Mouse (Mus musculus) heart, postnatal 14 days (tissue): Measurements from ENCODE around the gene Bdnf. TPM values are rescaled to one million over a fixed set of nuclear protein-coding genes. Genes with fewer than 3 reads are reported as not detected.
A peak's percentile ranks its signal among the peaks of the same experiment; 100 is the strongest.

Source experiments
- DNase-seq, 2 experiments: peaks; one replicate each; pipeline ENCODE4 v3.0.0; 2021 to 2022
- intact Hi-C: fragments of 180-260 bp; cut with DNase I; formaldehyde crosslinking; loops from one replicate; pipeline ENCODE4 v1.15.1; 2025
- long read RNA-seq, 2 experiments: library from polyadenylated mRNA; stranded (forward); transcript quantifications; one replicate each; pipeline ENCODE4 v2.0.0; 2021
- total RNA-seq, 2 experiments: library from RNA; stranded (reverse); gene quantifications; 2 replicates each; pipeline ENCODE4 v1.2.3; 2021

Bdnf gene
- total RNA-seq, result 1 to 10 TPM; 2.2 to 2.5 TPM
- long read RNA-seq, experiment 1, transcript Bdnf-205 (2 exons, 3,973 nt), result major isoform, 7 of 7 reads
- long read RNA-seq, experiment 1, partial matches to known transcripts, result 0 of 7 reads
- long read RNA-seq, experiment 1, other reads (novel, unspliced or antisense), result 0 of 7 reads
- long read RNA-seq, experiment 2, partial matches to known transcripts, result 0 of 1 reads
- long read RNA-seq, experiment 2, other reads (novel, unspliced or antisense), result 0 of 1 reads

DNA sequence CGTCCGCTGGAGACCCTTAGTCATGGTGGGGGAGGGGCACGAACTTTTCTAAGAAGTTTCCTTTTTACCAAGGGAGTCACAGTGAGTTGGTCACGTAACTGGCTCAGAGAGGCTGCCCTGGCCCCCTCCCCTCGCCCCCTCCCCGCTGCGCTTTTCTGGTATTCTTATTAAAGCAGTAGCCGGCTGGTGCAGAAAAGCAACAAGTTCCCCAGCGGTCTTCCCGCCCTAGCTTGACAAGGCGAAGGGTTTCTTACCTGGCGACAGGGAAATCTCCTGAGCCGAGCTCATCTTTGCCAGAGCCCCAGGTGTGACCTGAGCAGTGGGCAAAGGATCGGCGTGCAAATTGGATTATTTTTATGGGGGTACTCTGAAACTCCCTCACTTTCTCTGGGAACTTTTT is at the start of gene Bdnf:
Gene Bdnf, plus strand, starts transcription at position 169 of the 400 bp plus-strand sequence.
- DNase-seq, result no peak
- intact Hi-C loops, result no loop called here

DNA sequence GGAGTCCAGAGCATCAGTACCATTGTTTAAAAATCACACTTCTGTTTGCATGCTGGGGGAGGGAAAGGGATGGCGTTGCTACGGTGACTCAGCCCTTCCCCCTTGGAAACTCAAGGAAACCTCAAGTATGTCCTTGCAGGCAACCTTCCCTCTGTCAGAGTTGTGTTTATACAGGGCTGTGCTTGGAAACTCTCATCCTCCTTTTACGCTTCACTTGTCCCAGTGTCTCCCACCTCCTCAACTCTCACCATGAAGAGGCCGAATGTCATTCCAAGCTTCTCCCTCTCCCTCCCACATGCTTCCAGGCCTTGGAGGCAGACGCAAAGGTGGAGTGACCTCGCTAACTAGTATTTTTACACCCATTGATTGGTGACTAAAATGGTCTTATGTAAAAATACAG is 47.6 kb upstream of the Bdnf start:
- no peak for DNase-seq
- intact Hi-C loops, result no loop called here

DNA sequence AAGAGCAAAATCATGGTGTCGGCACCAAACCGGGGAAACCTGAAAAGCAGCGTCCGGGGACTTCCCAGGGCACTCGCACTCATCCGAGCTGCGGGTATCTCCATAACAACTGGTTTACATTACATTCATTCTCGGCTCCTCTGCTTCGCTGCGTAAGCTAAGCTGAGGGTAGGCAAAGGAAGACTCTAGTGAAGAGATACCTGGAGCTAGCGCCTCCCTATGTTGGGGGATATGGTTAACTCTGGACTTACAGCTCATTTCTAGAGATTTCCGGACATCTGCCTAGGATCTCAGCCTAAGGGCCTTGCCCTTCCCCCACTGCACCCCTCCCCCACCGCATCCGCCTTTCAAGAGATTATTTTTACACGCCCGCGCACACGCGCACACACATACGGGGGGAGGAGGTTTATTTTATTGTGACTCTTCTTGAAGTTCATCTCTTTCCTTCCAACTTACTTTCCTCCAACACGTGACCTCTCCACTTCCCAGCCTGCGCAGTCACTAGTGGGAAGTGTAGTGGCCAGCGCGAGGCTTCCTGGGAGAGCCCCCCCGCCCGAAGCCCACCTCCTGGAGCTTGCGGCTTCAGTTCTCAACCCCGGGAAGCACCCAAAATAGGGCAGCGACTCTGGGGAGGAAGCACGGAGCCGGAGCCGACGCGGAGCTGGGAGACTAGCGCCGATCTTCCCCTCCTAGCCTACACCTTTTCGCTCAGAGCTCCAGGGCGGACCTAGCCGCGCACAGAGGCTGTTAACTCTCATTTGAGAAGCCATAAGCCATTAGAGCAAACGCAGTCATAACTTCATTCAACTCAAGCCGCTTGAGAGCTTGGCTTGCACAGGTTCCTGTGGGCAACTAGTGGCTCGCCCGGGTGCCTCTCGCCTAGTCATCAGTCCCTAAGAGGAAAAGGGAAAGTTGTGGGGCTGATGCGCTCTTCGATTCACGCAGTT is 718 bp upstream of the Bdnf start:
- intact Hi-C loops, result no loop called here
- DNase-seq, result no peak

DNA sequence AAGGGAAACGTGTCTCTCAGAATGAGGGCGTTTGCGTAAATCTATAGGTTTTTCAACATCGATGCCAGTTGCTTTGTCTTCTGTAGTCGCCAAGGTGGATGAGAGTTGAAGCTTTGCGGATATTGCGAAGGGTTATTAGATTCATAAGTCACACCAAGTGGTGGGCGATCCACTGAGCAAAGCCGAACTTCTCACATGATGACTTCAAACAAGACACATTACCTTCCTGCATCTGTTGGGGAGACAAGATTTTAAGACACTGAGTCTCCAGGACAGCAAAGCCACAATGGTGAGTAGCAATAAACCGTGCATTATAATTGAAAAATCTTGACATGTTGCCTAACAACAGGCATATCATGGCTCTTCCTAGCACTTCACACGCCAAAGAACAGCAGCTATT is 551 bp downstream of the Bdnf start:
- DNase-seq, result no peak
- intact Hi-C loops, result no loop called here

DNA sequence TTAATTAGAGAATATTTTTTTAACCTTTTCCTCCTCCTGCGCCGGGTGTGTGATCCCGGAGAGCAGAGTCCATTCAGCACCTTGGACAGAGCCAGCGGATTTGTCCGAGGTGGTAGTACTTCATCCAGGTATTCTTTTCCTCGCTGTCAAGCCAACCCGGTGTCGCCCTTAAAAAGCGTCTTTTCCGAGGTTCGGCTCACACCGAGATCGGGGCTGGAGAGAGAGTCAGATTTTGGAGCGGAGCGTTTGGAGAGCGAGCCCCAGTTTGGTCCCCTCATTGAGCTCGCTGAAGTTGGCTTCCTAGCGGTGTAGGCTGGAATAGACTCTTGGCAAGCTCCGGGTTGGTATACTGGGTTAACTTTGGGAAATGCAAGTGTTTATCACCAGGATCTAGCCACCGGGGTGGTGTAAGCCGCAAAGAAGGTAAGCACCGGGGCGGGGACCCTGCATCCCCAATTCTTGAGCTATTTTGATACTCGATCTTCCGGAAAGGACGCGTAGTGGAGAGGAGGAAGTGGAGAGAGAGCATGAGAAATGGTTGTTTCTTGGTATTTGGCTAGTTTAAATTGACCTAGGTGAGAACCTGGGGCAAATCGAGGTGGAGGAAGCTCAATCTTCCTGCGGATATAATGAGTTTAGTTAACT is 1.6 kb downstream of the Bdnf start:
- peak; percentile 54 to 66 for DNase-seq
- intact Hi-C loops, result no loop called here

DNA sequence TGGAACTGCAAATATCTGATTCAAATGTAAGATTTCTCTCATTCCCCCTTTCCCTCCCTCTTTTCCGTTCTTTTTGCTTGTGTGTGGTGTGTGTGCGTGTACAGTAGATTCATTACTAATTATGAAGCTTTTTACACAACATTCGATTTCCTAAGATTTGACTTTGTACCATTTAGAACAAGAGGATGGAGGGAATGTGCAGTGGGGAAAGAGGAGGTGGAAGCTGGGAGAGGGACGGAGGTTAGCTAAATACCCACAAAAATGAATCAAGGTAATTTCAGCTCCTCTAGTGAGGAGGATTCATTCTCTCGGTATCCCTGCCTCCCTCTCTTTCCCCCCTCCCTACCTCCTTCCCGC is 2.1 kb downstream of the Bdnf start:
- intact Hi-C loops, result no loop called here
- DNase-seq, result no peak

DNA sequence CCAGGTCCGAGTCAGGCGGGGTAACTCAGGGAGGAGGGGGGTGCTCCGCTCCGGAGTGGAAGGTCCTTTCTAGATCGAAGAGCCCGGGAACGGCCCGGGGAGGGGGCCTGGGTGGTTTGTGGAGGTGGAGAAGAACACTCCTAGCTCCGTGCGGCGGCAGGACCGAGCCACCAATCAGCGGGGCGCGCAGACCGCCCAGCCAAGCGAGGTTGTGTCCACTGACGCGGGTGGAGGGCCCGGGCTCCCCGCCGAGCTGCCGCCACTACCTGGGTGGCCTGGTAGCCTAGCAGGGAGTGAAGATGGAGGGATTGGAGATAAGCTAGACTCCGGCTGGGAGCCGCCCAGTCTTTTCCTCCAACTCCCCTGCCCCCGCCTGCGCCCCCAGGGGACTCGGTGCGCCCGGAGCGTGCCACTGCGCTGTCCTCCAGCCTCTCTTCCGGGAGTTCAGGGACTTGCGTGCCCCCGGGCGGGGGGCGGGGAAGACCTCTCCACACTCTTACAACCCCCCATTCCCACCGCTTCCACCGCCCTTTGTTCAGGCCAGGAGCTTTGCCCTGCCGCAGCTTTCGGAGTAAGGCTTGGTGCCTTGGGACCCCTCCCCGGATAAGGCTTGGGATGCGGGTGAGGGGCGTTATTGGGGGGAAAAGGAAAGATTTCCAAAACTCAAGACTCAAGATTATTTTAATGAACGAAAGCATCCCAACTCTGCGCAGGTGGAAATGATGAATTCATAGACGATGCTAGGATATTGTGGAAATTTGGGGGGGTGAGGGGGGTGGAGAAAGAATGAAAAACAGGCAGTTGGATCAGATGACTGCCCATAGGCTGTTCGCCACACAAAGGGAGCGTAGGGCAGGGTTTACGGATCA is 3.0 kb downstream of the Bdnf start:
- intact Hi-C loops, result no loop called here
- no peak for DNase-seq

DNA sequence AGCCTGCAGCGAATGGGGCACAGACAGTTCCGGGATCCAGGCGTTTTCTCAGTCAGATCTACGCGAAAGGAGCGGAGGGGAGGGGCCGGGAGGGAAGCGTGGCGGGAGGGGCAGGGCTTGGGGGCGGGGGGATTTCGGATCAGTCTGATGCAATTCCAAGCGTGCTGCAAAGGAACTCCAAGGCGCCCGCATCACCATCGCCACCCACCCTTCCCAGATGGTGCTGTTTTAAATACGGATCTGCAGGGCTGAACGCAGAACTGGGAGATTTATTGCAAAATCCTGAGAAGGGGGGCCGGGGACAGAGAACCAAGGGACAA is 3.5 kb downstream of the Bdnf start:
- DNase-seq, result no peak
- intact Hi-C loops, result no loop called here

DNA sequence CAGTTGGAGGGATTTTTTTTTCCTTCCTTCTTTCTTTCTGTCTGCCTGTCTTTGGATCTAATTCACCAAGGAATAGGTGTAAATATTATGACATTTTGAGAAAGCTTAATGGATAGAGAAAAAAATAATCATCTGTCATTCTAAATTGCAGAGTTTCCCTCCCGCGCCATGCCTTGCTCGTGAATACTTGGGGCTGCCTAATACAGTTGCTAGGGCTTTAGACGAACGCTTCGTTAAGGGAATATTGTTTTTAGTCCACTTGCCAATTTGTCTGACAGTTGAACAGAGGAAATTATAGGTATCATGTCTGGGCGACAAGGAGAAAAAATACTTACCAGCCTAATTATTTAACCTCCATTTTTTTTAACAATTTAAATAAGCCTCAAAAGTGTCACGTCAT is 4.0 kb downstream of the Bdnf start:
- DNase-seq, result no peak
- intact Hi-C loops, result no loop called here

DNA sequence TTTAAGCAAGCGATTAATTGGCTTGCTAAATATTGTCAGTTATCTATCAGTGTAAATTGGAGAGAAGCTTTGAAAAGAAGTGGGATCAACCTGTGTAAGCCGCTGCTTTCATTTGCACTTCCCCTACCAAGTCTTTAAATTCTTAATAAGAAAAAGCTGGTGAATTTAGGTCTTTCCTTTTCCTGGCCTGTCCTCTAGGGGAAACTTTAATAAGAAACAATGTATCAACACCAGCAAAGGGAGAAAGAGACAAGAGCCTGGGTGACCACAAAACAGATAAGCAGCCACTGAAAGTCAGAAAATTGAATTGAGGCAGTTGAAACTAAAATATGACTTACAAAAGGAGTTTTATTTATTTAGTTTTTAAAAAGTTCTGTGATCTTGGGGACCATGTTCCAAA is 4.9 kb downstream of the Bdnf start:
- no peak for DNase-seq
- intact Hi-C loops, result no loop called here

DNA sequence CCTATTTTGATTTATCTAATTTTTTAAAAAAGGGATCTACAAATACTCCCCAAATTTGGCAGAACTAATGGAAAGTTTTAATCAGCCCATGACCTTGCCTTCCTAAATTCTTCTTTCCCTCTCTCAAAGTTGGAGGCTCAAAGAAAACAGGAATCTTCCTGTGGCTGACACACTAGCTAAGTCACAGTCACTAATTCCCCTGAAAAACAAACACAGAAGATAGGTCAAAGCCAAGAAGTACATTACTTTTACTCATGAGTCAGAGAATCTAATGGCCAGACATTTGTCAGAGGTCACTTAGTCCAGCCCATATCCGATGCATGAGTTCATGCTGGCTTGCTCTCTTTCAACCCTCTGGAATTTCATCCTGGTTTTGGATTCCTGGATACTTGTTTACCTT is 6.6 kb downstream of the Bdnf start:
- intact Hi-C loops, result no loop called here
- DNase-seq, result no peak

DNA sequence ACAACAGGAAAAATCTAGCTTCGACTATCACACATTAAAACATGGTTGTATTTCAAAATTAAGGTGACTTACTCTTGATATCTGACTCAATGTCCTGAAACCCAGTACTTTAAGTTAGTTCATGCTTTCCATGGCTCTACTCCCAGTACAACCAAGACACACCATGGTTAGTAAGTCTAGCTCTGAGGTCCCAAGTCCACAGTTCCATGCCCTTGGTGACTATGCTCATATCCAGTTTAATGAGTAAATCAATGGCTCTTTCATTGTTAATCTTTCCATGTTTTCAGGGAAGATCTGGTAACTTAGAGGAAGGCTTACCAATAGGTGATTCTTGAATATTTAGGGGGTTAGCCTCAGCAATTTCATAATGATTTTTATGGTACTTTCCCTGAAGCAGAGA is 14.2 kb downstream of the Bdnf start:
- no peak for DNase-seq
- intact Hi-C loops, result no loop called here

DNA sequence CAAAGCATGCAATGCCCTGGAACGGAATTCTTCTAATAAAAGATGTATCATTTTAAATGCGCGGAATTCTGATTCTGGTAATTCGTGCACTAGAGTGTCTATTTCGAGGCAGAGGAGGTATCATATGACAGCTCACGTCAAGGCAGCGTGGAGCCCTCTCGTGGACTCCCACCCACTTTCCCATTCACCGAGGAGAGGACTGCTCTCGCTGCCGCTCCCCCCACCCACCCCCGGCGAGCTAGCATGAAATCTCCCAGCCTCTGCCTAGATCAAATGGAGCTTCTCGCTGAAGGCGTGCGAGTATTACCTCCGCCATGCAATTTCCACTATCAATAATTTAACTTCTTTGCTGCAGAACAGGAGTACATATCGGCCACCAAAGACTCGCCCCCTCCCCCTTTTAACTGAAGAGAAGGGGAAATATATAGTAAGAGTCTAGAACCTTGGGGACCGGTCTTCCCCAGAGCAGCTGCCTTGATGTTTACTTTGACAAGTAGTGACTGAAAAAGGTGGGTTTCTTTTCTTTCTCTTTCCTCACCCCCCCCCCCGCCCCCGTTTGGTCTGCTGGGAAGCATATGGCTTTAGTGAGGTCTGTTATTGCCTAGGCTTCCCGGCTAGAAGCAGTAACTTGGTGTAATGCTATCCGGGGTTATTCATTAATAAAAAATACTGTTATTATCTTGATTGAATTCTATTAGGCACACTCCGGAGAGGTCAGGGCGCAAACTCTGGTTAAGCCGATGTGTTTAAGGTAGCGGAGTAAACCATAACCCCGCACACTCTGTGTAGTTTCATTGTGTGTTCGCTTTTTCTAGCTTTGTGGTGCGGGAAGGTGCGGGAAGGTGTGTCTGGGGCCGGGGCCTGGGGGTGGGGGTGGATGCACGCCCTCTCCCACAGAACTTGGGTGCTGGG is 18.0 kb downstream of the Bdnf start:
- no peak for DNase-seq
- intact Hi-C loops, result loop anchor here (10.0 kb wide), 2 partner anchors 192 to 418 kb away; no protein-coding TSS in a partner anchor

DNA sequence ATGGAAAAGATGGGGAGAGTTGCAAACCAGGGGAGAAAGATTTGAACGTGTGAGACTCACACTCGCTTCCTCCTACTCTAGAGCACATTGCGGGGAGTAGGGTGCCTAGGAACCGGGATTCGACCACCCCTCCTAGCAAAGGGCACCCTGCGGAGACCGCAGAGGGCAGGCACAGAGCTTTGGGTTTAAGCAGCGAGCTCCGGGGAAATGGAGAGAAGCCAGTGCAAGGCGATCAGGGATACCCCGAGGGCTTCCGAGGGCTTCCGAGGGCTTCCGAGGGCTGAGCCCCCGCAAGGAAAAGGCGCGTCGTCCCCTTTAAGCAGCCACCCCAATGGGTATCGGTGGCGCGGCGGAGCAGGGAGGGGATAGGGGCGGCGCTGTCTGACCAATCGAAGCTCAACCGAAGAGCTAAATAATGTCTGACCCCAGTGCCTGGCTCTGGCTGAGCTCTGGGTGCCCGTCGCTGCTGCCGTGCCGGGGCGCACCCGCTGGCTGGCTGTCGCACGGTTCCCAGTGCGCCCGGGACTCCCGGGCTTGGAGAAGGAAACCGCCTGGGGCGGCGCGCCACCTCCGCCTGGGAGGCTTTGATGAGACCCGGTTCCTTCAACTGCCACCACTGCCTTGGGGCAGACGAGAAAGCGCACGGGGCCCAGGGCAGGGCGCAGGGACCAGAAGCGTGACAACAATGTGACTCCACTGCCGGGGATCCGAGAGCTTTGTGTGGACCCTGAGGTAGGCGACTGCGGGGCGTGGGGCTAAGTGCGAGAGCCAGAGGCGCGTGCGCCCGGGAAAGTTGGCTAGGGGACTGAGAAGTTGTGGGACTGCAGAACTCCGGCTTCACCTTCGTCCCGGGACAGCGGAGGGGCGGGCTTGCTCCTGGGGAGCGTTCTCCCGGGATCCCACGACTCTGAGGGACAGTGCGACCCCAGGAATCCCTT is 18.9 kb downstream of the Bdnf start:
- intact Hi-C loops, result loop anchor here (2.0 to 10.0 kb wide), 4 partner anchors 191 to 1005 kb away; no protein-coding TSS in a partner anchor
- peak; percentile 45 to 46 for DNase-seq

DNA sequence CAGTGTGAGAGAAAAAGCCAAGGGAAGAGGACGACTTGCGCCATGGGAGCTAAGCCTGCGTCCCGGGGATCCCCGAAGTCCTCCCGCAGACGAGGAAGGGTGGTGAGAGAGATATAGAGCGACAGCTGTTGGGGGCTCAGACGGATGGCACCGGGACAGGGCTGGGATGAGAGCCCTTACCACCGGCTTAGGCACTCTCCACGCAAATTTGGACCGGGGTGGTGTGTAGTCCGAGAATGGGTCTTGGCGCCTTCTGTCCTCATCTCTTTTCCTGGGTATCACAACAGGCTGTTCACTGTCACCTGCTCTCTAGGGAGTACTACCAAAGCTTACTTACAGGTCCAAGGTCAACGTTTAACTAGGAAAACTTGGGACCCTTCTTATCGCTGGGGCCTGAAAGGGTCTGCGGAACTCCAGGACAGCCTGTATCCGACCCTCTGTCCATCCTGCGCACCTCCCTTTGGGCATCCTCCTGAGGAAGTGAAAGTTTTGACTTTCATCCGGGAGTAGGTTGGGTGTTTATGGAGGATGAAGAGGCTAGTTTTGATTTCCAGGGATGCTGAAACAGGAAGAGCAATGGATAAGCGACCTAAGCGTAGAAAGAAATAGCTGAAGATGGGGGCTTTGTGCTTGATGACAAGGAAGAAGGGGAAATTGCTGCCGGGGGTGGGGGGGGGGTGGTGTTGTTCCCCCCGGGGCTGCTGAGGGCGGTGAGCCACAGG is 19.8 kb downstream of the Bdnf start:
- no peak for DNase-seq
- intact Hi-C loops, result loop anchor here (2.0 to 10.0 kb wide), 4 partner anchors 191 to 1005 kb away; no protein-coding TSS in a partner anchor

DNA sequence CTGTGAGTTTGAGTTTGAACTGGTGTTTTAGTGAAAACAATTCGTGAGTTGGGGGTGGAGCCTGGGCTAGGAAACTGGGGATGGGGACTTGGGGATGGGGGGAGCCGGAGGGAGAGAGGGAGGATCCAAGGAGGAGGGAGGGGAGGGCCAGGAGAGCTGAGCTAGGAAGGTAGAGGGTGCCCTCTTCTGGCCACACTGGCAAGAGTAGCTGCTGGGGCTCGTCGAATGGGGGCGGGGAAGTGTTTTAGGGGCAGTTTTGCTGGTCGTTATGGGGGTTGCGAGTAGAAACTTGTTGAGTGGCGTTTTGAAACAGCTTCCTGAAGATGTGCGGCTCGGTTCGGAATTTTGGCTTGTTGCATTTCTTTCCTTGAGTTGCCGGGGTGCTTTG is 20.3 kb downstream of the Bdnf start:
- intact Hi-C loops, result loop anchor here (2.0 to 10.0 kb wide), 4 partner anchors 190 to 1006 kb away; no protein-coding TSS in a partner anchor
- peak; percentile 70 to 80 for DNase-seq

DNA sequence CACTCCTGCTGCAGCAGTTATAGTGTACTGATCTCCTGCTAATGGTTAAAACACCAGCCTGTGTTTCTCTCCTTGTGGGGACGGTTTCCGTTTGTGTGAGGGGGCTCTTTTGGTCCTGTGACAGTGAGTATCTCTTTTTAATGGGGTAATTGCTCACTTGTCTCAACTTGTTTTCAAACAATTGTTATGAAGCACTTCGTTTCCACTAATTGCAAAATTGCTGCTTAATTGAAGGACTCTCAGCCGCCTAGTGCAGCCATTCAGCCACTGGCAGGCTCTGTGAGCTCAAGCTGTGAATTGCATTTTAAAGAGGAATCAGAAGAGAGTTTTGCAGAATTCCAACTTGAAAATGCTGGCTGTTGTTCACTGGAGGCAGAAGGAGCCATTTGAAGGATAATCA is 22.7 kb downstream of the Bdnf start:
- intact Hi-C loops, result loop anchor here (10.0 kb wide), 2 partner anchors 188 to 422 kb away; no protein-coding TSS in a partner anchor
- DNase-seq, result no peak

DNA sequence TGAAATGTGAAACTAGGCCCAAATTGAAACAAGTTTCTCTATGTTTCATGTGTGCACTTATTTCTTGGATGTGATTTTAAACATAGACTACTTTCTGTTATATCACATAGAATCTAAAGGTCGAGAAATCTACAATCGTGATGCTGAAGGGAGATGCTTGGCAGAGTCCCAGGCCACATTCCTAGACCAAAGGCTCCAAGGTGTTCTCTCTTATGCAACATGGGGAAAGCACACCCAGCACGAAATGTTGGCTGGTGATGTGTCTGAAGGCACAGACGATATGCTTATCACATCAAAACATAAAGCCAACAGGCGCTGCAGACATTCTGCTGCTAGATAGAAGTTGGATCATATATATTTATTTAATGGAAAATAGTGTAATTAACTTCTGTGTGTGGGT is 25.8 kb downstream of the Bdnf start:
- no peak for DNase-seq
- intact Hi-C loops, result no loop called here
